Mouse (Mus musculus) cortical plate, adult 2 months (tissue): ENCODE results near the gene Elovl4.

Experiments used
- CTCF ChIP-seq: fragments of 200-500 bp; IDR thresholded peaks from 2 replicates; pipeline ENCODE4 v1.5.1; 2011; ENCODE audit warnings: mild to moderate bottlenecking, control low read depth, low read length; ENCODE audit not compliant: insufficient read depth; ENCODE audit errors: extremely low read depth
- POLR2A ChIP-seq: fragments of 200-500 bp; IDR thresholded peaks from 2 replicates; pipeline ENCODE4 v1.6.1; 2011; ENCODE audit warnings: mild to moderate bottlenecking, low read length, control low read depth; ENCODE audit not compliant: insufficient read depth; ENCODE audit errors: extremely low read depth

DNA sequence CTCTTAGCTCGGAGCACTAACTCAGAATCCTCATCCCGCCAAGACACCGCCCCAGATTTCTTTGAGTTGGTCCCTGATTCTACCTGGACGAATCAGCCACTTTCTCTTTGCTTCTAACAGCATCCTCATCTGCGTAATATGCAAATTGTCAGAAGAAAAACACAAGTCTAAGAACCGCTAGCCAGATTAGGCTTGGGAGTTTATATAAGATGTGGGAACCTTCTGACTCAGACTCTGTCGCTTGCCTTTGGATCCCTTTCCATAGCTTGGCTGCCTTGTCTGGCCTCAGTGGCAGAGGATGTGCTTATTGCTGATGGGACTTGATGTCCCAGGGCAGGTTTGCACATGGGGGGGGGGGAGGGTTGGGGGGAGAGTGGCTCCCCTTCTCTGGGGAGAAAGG is 9.2 kb downstream of the Elovl4 start:
- TF ChIP-seq CTCF (no peak), POLR2A (no peak)
